Mouse (Mus musculus) forelimb bud, embryonic 11.5 days (tissue): ENCODE measurements around the gene Iqcf1.
"Not testable (repeated sequence)": the region's sequence is repeated elsewhere in the genome, so short reads cannot be mapped to it uniquely, and the experiment has no call there.

ENCODE experiments used
- DNase-seq: peaks from one replicate; pipeline ENCODE4 v3.0.0-alpha.2; 2012; ENCODE audit warnings: low read depth, low spot score

The Iqcf1 gene

DNA sequence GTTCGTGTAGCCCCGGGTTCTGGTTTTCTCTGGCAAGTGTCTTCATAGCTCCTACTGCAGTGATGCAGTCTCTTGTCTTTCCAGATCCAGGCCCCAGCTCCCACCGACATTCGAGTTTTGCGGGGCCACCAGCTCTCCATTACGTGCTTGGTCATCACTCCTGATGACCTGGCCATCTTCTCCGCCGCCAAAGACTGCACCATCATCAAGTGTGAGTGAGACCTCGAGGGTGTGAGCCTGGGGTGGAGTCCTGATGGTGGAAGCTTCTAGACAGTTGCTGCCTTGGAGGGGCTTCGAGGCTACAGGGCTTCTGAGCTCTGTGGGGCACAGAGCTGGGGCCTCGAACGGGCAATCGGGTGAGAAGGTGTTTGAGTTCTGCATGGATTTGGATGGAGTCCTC, 18.1 kb upstream of the Iqcf1 start:
- DNase-seq = no peak

DNA sequence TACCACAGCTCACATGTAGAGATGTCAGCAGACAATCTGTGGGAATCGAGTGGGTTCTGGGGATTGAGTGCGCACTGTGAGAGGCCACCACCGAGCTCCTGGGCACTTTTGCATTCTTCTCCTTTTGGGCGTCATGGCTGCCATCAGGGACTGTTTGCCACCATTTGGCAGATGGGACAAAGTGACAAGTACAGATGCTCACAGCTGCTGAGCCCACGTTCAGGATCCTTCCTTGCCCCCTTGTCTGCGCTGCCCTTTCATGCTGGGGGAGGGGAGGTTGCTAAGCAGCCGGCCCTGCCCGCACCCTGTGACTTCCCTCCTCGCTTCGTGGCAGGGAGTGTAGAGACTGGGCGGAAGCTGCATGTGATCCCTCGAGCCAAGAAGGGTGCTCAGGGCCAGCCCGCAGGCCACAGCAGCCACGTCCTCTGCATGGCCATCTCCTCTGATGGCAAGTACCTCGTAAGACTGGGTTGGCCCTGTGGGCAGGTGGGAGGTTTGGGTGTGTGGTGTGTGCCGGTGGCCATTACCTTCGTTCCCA, 17.1 kb upstream of the Iqcf1 start:
- DNase-seq = no peak

DNA sequence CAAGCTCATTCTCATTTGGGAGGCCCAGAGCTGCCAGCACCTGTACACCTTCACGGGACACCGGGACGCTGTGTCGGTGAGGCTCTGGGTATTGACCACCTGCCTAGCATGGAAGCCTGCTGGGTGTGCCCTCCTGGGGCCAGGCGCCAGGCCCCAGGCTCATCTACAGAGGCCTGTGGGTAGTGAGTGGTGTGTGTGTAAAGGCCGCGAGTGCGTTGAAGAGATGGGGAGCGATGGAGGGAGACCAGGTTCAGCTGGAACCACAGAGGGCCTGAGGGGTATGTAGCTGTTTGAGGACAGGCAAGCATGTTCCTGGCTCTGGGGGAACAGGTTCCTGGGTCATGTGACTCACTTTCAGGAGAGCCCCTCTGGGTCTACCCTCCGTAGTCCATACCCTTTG, 16.6 kb upstream of the Iqcf1 start:
- no peak for DNase-seq

DNA sequence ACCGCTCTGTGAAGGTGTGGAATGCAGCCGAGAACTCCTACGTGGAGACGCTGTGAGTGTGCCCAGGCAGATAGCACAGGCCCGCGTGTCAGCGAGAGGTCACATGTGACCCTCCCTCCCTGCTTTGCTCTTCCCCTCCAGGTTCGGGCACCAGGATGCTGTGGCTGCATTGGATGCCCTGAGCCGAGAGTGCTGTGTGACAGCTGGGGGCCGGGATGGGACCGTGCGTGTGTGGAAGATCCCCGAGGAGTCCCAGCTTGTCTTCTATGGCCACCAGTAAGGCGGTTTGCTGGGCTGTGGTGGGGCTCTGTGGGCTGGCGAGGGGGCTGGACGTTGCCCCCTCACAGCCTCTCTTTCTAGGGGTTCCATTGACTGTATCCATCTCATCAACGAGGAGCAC, 16.2 kb upstream of the Iqcf1 start:
- DNase-seq = no peak

DNA sequence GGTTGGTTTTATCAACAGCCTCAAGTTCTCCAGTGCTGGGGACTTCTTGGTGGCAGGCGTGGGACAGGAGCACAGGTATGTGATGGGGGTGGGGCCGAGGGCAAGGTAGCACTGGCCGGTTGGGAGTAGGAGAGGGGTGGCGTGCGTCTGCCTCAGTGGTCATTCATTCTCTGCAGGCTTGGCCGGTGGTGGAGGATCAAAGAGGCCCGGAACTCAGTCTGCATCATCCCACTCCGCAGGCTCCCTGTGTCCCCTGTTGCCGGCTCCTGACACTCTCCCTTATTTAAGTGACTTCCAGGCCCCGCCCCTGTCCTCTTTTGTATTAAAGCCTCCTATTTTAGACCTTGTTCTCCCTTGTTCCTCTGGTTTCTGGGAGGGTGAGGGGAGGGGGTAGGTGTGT, 14.7 kb upstream of the Iqcf1 start:
- no peak for DNase-seq

DNA sequence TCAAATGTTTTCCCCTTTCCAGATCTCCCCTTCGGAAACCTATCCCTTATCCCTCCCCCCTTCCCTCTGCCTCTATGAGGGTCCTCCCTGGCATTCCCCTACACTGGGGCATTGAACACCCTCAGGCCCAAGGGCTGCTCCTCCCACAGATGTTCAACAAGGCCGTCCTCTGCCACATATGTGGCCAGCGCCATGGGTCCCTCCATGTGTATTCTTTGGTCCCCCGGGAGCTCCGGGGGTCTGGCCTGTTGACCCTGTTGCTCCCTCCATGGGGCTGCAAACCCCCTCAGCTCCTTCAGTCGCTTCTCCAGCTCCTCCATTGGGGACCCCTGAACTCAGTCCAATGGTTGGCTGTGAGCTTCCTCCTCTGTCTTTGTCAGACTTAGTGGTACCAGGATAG, 12.2 kb upstream of the Iqcf1 start:
- DNase-seq = not testable (repeated sequence)

DNA sequence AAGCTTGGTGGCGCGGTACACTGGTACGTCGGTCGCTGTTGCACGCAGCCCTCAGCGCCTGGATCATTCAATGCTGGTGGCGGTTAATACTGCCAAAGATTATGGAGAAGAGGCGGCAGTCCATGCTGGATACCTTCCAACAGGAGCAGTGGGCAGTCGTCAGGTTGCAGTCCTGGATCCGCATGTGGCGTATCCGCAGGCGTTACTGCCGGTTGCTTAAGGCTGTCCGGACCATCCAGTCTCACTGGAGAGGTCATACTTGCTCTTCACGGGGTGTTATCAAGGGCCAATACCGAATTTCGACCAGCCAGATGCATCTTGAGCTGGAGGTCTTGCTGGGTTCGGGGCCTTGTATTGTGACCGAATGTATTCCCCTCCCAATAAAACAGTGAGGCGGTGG, 2.1 kb downstream of the Iqcf1 start:
- no peak for DNase-seq

DNA sequence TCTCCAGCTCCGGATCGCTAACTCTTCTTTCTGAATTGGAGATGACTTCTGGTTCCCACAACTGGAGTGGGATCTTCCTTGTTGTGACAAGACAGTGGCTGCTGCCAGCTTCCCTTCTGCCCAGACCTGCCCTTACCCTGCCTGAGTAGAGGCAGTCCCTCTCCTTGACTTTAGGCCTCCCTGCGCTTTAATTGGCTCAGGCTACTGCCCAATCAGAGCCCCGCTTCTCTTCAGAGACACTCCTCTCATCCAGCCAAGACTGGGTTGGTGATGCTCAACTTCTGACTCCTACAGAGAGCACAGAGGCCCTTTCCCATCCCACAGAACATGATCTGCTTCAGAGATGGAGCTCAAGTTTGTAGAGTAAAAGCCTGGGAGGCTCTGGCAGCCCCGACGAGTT, 4.5 kb downstream of the Iqcf1 start:
- DNase-seq = no peak

DNA sequence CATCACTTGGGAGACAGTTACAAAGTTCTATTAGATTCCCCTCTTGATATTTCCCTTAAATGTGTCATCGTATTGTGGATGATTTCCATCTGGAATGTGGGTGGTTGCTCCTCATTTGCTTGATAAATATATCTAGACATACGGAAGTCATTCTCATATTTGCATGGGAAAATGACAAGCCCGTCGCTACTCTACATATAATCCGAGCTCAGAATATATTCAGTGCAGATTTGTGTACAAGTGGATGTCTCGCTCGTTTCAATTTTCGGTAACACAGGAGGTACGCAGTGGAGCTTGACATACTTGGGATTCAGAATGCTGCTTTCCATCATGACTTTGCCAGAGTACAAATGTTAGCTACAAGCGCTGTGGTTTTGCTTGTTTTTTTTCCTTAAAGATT, 9.6 kb downstream of the Iqcf1 start:
- no peak for DNase-seq

DNA sequence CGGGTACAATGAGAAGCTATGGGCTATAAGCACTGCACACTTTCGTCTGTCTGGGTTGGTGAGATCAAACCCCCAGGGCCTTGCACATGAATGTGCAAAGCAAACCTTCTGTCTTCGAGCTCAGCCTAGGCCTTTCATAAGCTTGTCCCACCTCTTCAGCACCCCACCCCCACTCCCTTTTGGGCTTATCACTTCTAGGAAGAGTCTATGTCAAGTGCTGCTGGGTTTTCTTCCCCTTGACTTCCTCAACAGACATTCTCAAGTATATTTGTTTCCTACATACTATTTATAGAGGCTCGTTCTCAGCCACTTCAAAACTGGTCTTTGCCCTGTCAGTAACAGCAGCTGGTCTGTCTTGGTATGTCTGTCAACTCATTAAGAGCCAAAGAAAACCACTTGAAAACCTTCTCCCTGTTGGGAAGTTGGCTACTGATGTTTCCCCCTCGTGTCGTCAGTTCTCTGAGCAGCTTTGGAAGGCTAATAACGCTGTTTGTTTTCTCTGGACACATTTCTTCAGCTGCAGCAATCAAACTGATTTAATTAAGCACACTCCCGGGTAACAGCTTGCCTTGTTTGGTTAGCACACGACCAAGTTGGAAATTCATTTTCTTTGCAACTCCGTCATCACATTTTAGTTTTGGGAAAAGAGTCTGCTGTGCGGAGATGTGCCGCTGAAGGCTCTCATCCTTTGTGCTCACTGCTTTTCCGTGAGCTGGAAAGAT, 13.1 kb downstream of the Iqcf1 start:
- no peak for DNase-seq

DNA sequence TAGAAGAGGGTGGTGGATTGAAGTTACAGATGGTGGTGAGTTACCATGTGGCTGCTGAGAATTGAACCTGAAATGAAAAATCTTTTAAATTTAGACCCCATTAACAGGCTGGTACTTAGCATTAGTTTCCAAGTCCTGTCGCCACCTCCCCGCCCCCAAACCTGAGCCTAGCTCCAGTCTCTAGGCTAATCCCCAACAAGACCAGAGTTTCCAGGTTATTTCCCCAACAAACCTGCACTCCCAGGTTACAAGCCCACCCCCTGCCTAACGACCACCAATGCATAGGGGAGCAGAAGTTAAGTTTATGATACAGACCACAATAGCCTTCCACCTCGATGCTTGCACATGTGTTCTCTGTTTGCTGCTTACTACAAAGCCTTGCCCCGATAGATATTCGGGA, 13.8 kb downstream of the Iqcf1 start:
- DNase-seq = no peak

DNA sequence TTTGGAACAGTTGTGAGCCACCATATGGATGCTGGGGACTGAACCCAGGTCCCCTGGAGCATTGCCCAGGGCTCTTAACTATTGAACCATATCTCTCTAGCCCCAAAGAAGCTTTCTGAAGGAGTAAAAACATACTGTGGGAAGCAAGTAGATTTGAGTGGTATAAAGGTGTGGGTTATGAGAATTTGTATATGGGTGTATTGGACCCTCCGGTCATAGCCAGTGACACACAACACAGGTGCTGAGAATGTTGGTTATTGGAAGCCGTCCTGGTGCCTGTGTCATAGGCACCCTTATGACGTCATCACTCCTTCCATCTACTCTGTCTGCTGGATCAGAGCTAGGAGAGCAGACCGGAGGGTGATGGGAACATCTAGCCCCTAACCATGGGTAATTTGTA, 14.5 kb downstream of the Iqcf1 start, which contains the start of gene Iqcf5:
Iqcf5 (plus strand) TSS at position 301 of the 400 bp plus-strand sequence.
- no peak for DNase-seq

DNA sequence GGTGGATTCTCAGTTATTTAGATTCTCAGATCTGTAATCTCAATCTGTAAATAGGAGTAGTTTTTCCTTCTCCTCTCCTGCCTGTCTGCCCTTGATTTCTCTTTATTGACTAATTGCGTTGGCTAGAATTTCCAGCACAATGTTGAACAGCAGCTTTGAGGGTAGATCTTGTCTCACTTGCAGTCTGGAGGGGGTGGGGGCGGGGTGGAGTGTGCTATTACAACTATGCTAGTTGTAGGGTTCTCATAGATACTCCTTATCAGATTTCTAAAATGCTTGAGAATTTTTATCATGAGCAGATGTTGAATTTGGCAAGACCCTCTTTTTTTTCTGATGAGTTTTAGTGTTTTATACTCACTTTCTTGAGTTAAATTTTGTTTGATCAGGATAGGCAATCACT, 19.7 kb downstream of the Iqcf1 start:
- DNase-seq = no peak

DNA sequence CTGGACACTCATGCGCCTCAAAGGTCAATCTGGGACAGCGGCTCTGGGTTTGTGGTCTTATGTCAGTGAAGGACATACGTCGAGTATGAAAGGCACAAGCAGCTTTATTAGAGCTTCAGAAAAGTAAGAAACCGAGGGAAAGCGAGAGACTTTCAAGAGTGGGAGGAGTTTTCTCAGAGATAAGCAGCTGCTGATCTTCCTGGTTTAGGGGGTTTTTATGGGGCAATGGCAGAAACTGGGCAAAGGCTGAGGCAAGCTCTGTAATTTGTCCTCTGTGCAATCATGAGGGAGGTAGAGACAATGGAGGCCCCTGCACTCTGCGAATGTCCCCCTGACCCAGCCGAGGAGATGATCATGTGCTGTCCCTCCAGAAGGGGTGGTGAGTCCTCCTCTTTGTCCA, 20.1 kb downstream of the Iqcf1 start:
- DNase-seq = no peak

DNA sequence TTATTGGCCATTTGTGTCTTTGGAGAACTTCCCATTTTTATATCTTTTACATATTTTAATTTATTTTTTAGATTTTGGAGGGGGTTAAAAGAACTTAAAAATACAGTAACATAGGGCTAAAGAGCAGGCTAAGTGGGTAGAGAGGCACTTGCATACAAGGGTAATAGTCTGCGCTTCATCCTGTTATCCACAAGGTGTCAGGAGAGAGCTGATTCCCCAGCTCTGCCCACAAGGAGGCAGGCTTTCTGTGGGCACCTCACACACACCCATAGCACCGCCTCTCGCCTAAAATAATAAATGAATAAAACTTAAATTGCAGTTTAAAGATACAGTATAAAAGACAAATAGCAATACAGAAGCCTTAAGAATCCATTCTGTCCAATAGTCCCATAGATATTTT, 32.1 kb downstream of the Iqcf1 start:
- peak; percentile 54 for DNase-seq

DNA sequence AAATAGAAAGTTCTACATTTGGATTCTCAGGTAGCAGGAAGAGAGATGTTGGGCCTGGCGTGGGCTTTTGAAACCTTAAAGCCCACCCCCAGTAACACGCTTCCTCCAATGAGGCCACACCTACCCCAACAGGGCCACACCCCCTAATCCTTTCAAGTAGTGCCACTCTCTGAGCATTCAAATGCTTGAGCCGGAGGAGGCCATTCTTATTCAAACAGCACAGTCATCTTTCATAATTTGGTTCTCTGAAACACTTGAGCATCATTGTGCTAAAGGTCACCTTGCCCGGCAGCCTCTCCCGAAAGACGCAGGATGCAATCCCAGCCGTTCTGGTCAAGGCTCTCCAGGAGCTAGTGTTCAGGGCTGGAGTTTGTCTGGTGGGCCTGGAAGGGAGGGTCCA, 34.5 kb downstream of the Iqcf1 start:
- DNase-seq = no peak

DNA sequence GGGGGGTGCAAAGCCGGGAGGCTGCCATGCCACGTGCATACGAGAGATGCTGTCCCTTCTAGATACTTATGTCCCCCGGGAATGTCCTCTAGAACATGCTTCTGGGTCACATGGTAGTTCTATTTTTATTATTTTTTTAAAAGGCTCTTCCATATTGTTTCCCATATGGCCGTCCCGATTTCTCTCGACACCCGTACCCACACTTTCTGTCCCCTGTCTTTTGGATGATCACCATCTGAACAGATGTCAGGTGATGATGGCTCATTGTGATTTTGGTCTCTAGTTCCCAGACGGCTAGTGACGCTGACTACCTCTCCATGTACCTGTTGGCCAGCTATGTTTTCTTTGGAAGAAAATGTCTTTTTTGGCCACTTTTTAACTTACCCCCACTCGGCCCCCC, 35.2 kb downstream of the Iqcf1 start:
- DNase-seq = no peak
